Mouse (Mus musculus) megakaryocyte, embryonic 14.5 days (primary cell): ENCODE measurements around the gene Dclk2.

Source experiments
- FLI1 ChIP-seq: IDR thresholded peaks from 2 replicates; pipeline ENCODE4 v1.6.1; 2012; ENCODE audit warnings: low read length, inconsistent platforms, mixed read lengths
- GATA1 ChIP-seq: IDR thresholded peaks from 3 replicates; pipeline ENCODE4 v1.6.1; 2012; ENCODE audit warnings: mixed read lengths, low read length, inconsistent platforms, borderline replicate concordance

- TF ChIP-seq GATA1 (no peak), FLI1 (no peak)
Observed at GRCm38 (mm10) chr3:86802825-86803224, 117.8 kb downstream of the Dclk2 start.
